Mouse (Mus musculus) bone marrow, adult 2 months (tissue): ENCODE measurements around the gene Phxr2.

Source experiments
- CTCF ChIP-seq: fragments of 200-500 bp; IDR thresholded peaks from 2 replicates; pipeline ENCODE4 v1.5.1; 2011; ENCODE audit warnings: low read length, control low read depth; ENCODE audit not compliant: control insufficient read depth, insufficient read depth
- POLR2A ChIP-seq: fragments of 200-500 bp; IDR thresholded peaks from 2 replicates; pipeline ENCODE4 v1.6.1; 2011; ENCODE audit warnings: low read depth, mild to moderate bottlenecking, control low read depth, low read length, borderline replicate concordance; ENCODE audit not compliant: control insufficient read depth

- TF ChIP-seq CTCF, result no peak
- no peak for TF ChIP-seq POLR2A
Measured at GRCm38 (mm10) chr10:99146596-99146995, 20.5 kb upstream of the Phxr2 start.
